Mouse (Mus musculus): ENCODE data around the gene Lpgat1. TPM values are rescaled to one million over a fixed set of nuclear protein-coding genes. Genes with fewer than 3 reads are reported as not detected.

The Lpgat1 gene
- polyA plus RNA-seq, 1 experiment = 9.2 TPM

GRCm38 (mm10) chr1:191819026-191819425 lies 101.4 kb downstream of the Lpgat1 start:
- peak overlapping the region; percentile 71 for H3K27ac ChIP-seq (ENCODE audit: insufficient read depth, low read length)
- peaks cover 11% of the 10 kb centered on the region for H3K4me1 ChIP-seq (ENCODE audit: control insufficient read depth, insufficient read depth, insufficient read length)
- H3K4me3 ChIP-seq (ENCODE audit: extremely low read depth, insufficient read depth, insufficient read length) = no peak overlapping the region
- TF ChIP-seq CTCF (IDR thresholded peaks at IDR 0.05; ENCODE audit: extremely low read depth, insufficient read depth, insufficient read length, insufficient replicate concordance) = no peak
- TF ChIP-seq POLR2A (IDR thresholded peaks at IDR 0.05; ENCODE audit: low read depth, low read length) = no peak
- no peaks in the 10 kb centered on the region for H3K36me3 ChIP-seq (ENCODE audit: control insufficient read depth, insufficient read depth, low read length)
- no peaks in the 10 kb centered on the region for H3K27me3 ChIP-seq (ENCODE audit: control insufficient read depth, insufficient read depth, low read length)
- no peak for DNase-seq (ENCODE audit: low read depth in 1 of 2, low spot score in 2 of 2)

GRCm38 (mm10) chr1:191820951-191821325 lies 103.3 kb downstream of the Lpgat1 start:
- peaks cover 8% of the 10 kb centered on the region for H3K4me1 ChIP-seq (ENCODE audit: control insufficient read depth, insufficient read depth, insufficient read length)
- no peak for TF ChIP-seq POLR2A (IDR thresholded peaks at IDR 0.05; ENCODE audit: low read depth, low read length)
- no peak for TF ChIP-seq CTCF (IDR thresholded peaks at IDR 0.05; ENCODE audit: extremely low read depth, insufficient read depth, insufficient read length, insufficient replicate concordance)
- 11% methylated on average over 15 of the region's 15 CpGs for WGBS
- H3K27ac ChIP-seq (ENCODE audit: insufficient read depth, low read length) = no peak overlapping the region
- H3K4me3 ChIP-seq (ENCODE audit: extremely low read depth, insufficient read depth, insufficient read length) = peak overlapping the region; percentile 70
- H3K36me3 ChIP-seq (ENCODE audit: control insufficient read depth, insufficient read depth, low read length) = no peaks in the 10 kb centered on the region; the same call in 1 of the 2 replicates
- no peak for DNase-seq (ENCODE audit: low read depth in 1 of 2, low spot score in 2 of 2)
- H3K27me3 ChIP-seq (ENCODE audit: control insufficient read depth, insufficient read depth, low read length) = no peaks in the 10 kb centered on the region

- H3K27ac ChIP-seq (ENCODE audit: insufficient read depth, low read length) = peak within 1 kb of the TSS; percentile 20; the same call in 1 of the 2 replicates
- TF ChIP-seq POLR2A (IDR thresholded peaks at IDR 0.05; ENCODE audit: low read depth, low read length) (no peak; the same call in 1 of the 2 replicates), CTCF (IDR thresholded peaks at IDR 0.05; ENCODE audit: extremely low read depth, insufficient read depth, insufficient read length, insufficient replicate concordance) (no peak)
- H3K4me3 ChIP-seq (ENCODE audit: extremely low read depth, insufficient read depth, insufficient read length) = peak within 1 kb of the TSS; percentile 70
- WGBS = under 1% methylated on average over 79 of the region's 79 CpGs
- no peaks in the 10 kb centered on the region; the same call in 1 of the 2 replicates for H3K36me3 ChIP-seq (ENCODE audit: control insufficient read depth, insufficient read depth, low read length)
- H3K4me1 ChIP-seq (ENCODE audit: control insufficient read depth, insufficient read depth, insufficient read length) = peaks cover 8% of the 10 kb centered on the region
- DNase-seq (ENCODE audit: low read depth in 1 of 2, low spot score in 2 of 2) = peak; percentile 80 to 93
- H3K27me3 ChIP-seq (ENCODE audit: control insufficient read depth, insufficient read depth, low read length) = no peaks in the 10 kb centered on the region
These were observed 103.9 kb downstream of the Lpgat1 start, which contains the start of gene Nek2 for GRCm38 (mm10) chr1:191821326-191822091. Nek2 (plus strand) TSS chr1:191821444.

- Histone ChIP-seq H3K27ac (ENCODE audit: insufficient read depth, low read length) (no peak overlapping the region), H3K36me3 (ENCODE audit: control insufficient read depth, insufficient read depth, low read length) (no peaks in the 10 kb centered on the region; the same call in 1 of the 2 replicates), H3K4me3 (ENCODE audit: extremely low read depth, insufficient read depth, insufficient read length) (no peak overlapping the region), H3K4me1 (ENCODE audit: control insufficient read depth, insufficient read depth, insufficient read length) (no peaks in the 10 kb centered on the region), H3K27me3 (ENCODE audit: control insufficient read depth, insufficient read depth, low read length) (no peaks in the 10 kb centered on the region)
- TF ChIP-seq POLR2A (IDR thresholded peaks at IDR 0.05; ENCODE audit: low read depth, low read length) (no peak), CTCF (IDR thresholded peaks at IDR 0.05; ENCODE audit: extremely low read depth, insufficient read depth, insufficient read length, insufficient replicate concordance) (peak; percentile 6; the same call in 1 of the 2 replicates)
- WGBS = 60% methylated on average over 3 of the region's 3 CpGs
- DNase-seq (ENCODE audit: low read depth in 1 of 2, low spot score in 2 of 2) = no peak
These were observed 111.5 kb downstream of the Lpgat1 start for GRCm38 (mm10) chr1:191829124-191829523.

GRCm38 (mm10) chr1:191833396-191833795 lies 115.8 kb downstream of the Lpgat1 start:
- Histone ChIP-seq H3K4me3 (ENCODE audit: extremely low read depth, insufficient read depth, insufficient read length) (no peak overlapping the region), H3K27me3 (ENCODE audit: control insufficient read depth, insufficient read depth, low read length) (no peaks in the 10 kb centered on the region), H3K36me3 (ENCODE audit: control insufficient read depth, insufficient read depth, low read length) (no peaks in the 10 kb centered on the region), H3K27ac (ENCODE audit: insufficient read depth, low read length) (no peak overlapping the region), H3K4me1 (ENCODE audit: control insufficient read depth, insufficient read depth, insufficient read length) (no peaks in the 10 kb centered on the region; the same call in 1 of the 2 replicates)
- TF ChIP-seq POLR2A (IDR thresholded peaks at IDR 0.05; ENCODE audit: low read depth, low read length) (no peak), CTCF (IDR thresholded peaks at IDR 0.05; ENCODE audit: extremely low read depth, insufficient read depth, insufficient read length, insufficient replicate concordance) (no peak)
- no peak for DNase-seq (ENCODE audit: low read depth in 1 of 2, low spot score in 2 of 2)
- 96% methylated on average over 6 of the region's 6 CpGs for WGBS

Other genes with a start within 250 kb of the Lpgat1 start
- gene Dtl, start 142.3 kb upstream of the Lpgat1 start, polyA plus RNA-seq (2012; rRNA removed) = 1.7 and 2.2 TPM in 2 replicates
- gene Ints7, start 142.2 kb upstream of the Lpgat1 start, polyA plus RNA-seq (2012; rRNA removed) = 23.8 and 26.6 TPM in 2 replicates
- gene Nek2, start 103.6 kb downstream of the Lpgat1 start, polyA plus RNA-seq (2012; rRNA removed) = 2.3 and 3.6 TPM in 2 replicates
- gene Slc30a1, start 188.9 kb downstream of the Lpgat1 start, polyA plus RNA-seq (2012; rRNA removed) = 8.9 and 11.3 TPM in 2 replicates

All from spleen, adult 2 months (tissue).